In genomic region chr6:66955089-66955657, GRCm38 (mm10) we compare ENCODE assay signal across 9 mouse cellular contexts. TPM values are rescaled to one million over a fixed set of nuclear protein-coding genes. Genes with fewer than 3 reads are reported as not detected.
DNase-seq lines count a peak whose midpoint lies in the region; ATAC-seq and TF ChIP-seq lines count a peak whose summit lies in the region.
"Had no signal": no experiment of that assay in that cellular context is flagged by ENCODE, and none has a peak within 500 bp of the region (broad histone marks: within the 10 kb centered on the region; RNA-seq: fewer than 3 reads in every experiment).

No protein-coding gene starts in this region.

- TF ChIP-seq CTCF in spleen, adult 2 months (IDR thresholded peaks at IDR 0.05; ENCODE audit: extremely low read depth, insufficient read depth, insufficient read length, insufficient replicate concordance), result peak; percentile 43; the same call in 1 of the 2 replicates
- peak; percentile 57 for TF ChIP-seq CTCF in bone marrow, adult 2 months (IDR thresholded peaks at IDR 0.05; ENCODE audit: control insufficient read depth, insufficient read depth, low read length)

- ATAC-seq in liver, embryonic 16.5 days (ENCODE audit: low read depth), result no peak
- no peak for ATAC-seq in forebrain, embryonic 14.5 days

- no peak overlapping the region for H3K27ac ChIP-seq in spleen, adult 2 months (ENCODE audit: insufficient read depth, low read length)
- H3K27ac ChIP-seq in bone marrow, adult 2 months (ENCODE audit: control insufficient read depth, insufficient read depth, low read depth, low read length, poor library complexity), result peak overlapping the region; percentile 13; the same call in 1 of the 2 replicates
- H3K27ac ChIP-seq in liver, embryonic 16.5 days (ENCODE audit: low read length), result peak overlapping the region; percentile 50
- H3K27ac ChIP-seq in forebrain, embryonic 14.5 days (ENCODE audit: low read depth, low read length), result no peak overlapping the region

- H3K4me3 ChIP-seq in spleen, adult 2 months (ENCODE audit: extremely low read depth, insufficient read depth, insufficient read length), result no peak overlapping the region
- no peak overlapping the region for H3K4me3 ChIP-seq in bone marrow, adult 2 months (replicated peaks; ENCODE audit: control insufficient read depth, low read depth, low read length)
- H3K4me3 ChIP-seq in liver, embryonic 16.5 days (ENCODE audit: low read depth, low read length), result no peak overlapping the region
- H3K4me3 ChIP-seq in forebrain, embryonic 14.5 days (ENCODE audit: low read depth, low read length), result no peak overlapping the region
- H3K4me3 ChIP-seq: liver, embryonic 13.5 days had no signal

- H3K4me1 ChIP-seq in spleen, adult 2 months (ENCODE audit: control insufficient read depth, insufficient read depth, insufficient read length), result peaks cover 9% of the 10 kb centered on the region; the same call in 1 of the 2 replicates
- H3K4me1 ChIP-seq in bone marrow, adult 2 months (ENCODE audit: control insufficient read depth, insufficient read depth, low read length), result peaks cover 10% of the 10 kb centered on the region
- H3K4me1 ChIP-seq in liver, embryonic 16.5 days (ENCODE audit: control insufficient read depth, low read depth, low read length), result peaks cover 13% of the 10 kb centered on the region
- no peaks in the 10 kb centered on the region for H3K4me1 ChIP-seq in forebrain, embryonic 14.5 days (ENCODE audit: control insufficient read depth, insufficient read depth, low read length)

- 81% methylated on average over 11 of the region's 11 CpGs for WGBS in spleen, adult 2 months
- 63% methylated on average over 11 of the region's 11 CpGs for WGBS in bone marrow, adult 2 months
- 60% methylated on average over 11 of the region's 11 CpGs for WGBS in liver, embryonic 16.5 days (ENCODE audit: insufficient replicate concordance)
- 84% methylated on average over 11 of the region's 11 CpGs for WGBS in forebrain, embryonic 14.5 days

- peak; percentile 33 for DNase-seq in gastrocnemius, adult 18-20 months (ENCODE audit: low spot score)
- DNase-seq in gastrocnemius, adult 8-10 months (ENCODE audit: low spot score in 2 of 2), result no peak
- DNase-seq in spleen, adult 2 months (ENCODE audit: low read depth in 1 of 2, low spot score in 2 of 2), result peak in 1 of 2 experiments; percentile 17
- DNase-seq in spleen, postnatal 36 days (ENCODE audit: low spot score in 2 of 2), result no peak
- no peak for DNase-seq in MN1 (ENCODE audit: low spot score)
- no peak for DNase-seq in forebrain, embryonic 14.5 days (ENCODE audit: low spot score)
- DNase-seq: liver, embryonic 13.5 days had no signal

- H3K9ac ChIP-seq in liver, embryonic 16.5 days (ENCODE audit: low read depth, low read length), result no peak overlapping the region
- no peak overlapping the region for H3K9ac ChIP-seq in forebrain, embryonic 14.5 days (ENCODE audit: low read length)
- H3K9ac ChIP-seq: liver, embryonic 13.5 days had no signal

- H3K36me3 ChIP-seq in spleen, adult 2 months (ENCODE audit: control insufficient read depth, insufficient read depth, low read length), result no peaks in the 10 kb centered on the region
- no peaks in the 10 kb centered on the region for H3K36me3 ChIP-seq in liver, embryonic 16.5 days (ENCODE audit: control insufficient read depth, insufficient read depth)
- H3K36me3 ChIP-seq in forebrain, embryonic 14.5 days (ENCODE audit: control insufficient read depth, insufficient read depth, low read length), result no peaks in the 10 kb centered on the region
- H3K36me3 ChIP-seq: liver, embryonic 13.5 days had no signal

- no peak overlapping the region for H3K4me2 ChIP-seq in liver, embryonic 16.5 days (ENCODE audit: low read depth, low read length)
- H3K4me2 ChIP-seq in forebrain, embryonic 14.5 days (ENCODE audit: low read length), result no peak overlapping the region
- H3K4me2 ChIP-seq: liver, embryonic 13.5 days had no signal

- H3K9me3 ChIP-seq in liver, embryonic 16.5 days (replicated peaks; ENCODE audit: control insufficient read depth, low read length), result no peaks in the 10 kb centered on the region
- no peaks in the 10 kb centered on the region for H3K9me3 ChIP-seq in forebrain, embryonic 14.5 days (replicated peaks; ENCODE audit: control insufficient read depth, low read length)
- H3K9me3 ChIP-seq: liver, embryonic 13.5 days had no signal

- no peaks in the 10 kb centered on the region for H3K27me3 ChIP-seq in spleen, adult 2 months (ENCODE audit: control insufficient read depth, insufficient read depth, low read length)
- H3K27me3 ChIP-seq in liver, embryonic 16.5 days (ENCODE audit: control insufficient read depth, insufficient read depth, low read depth, low read length), result no peaks in the 10 kb centered on the region
- no peaks in the 10 kb centered on the region for H3K27me3 ChIP-seq in forebrain, embryonic 14.5 days (replicated peaks; ENCODE audit: control insufficient read depth, insufficient read depth, low read length)
- H3K27me3 ChIP-seq: liver, embryonic 13.5 days had no signal

- no peak for TF ChIP-seq POLR2A in spleen, adult 2 months (IDR thresholded peaks at IDR 0.05; ENCODE audit: low read depth, low read length)
- TF ChIP-seq POLR2A in bone marrow, adult 2 months (IDR thresholded peaks at IDR 0.05; ENCODE audit: borderline replicate concordance, control insufficient read depth, low read depth, low read length), result no peak

RNA-seq across cellular contexts. Expression of gene Gng12, which starts 59.0 kb away (rescaled TPM):
- total RNA-seq in gastrocnemius, adult 18-20 months (2021), result 10 to 100 TPM; 31.1 to 31.6 TPM
- total RNA-seq in gastrocnemius, adult 8-10 months (2022), result 10 to 100 TPM; 24.1 to 33.9 (median 29.3) TPM
- polyA plus RNA-seq in spleen, adult 2 months (2012; rRNA removed), result 6.6 and 6.9 TPM in 2 replicates
- polyA plus RNA-seq in bone marrow, adult 2 months (2011; ENCODE audit: insufficient read depth, insufficient read length, low replicate concordance, missing spikeins), result 11.0 and 22.9 TPM in 2 replicates
- polyA plus RNA-seq in liver, embryonic 16.5 days (2015; fragmentation: Nextera tagmentation; extraction: Ambion mirVana), result 33.4 and 36.9 TPM in 2 replicates
- 27.8 and 40.4 TPM in 2 replicates for polyA plus RNA-seq in forebrain, embryonic 14.5 days (2014; fragmentation: Nextera tagmentation; extraction: Ambion mirVana)

Comparison
In these comparisons a context has a peak if more than half of its experiments do, and no peak if none do; other contexts are left out.
1. H3K27ac ChIP-seq: peak in bone marrow, adult 2 months (single experiment) and liver, embryonic 16.5 days (single experiment); none in spleen, adult 2 months (single experiment) and forebrain, embryonic 14.5 days (single experiment).